Mouse (Mus musculus): ENCODE data around the gene Gpr156. TPM values are rescaled to one million over a fixed set of nuclear protein-coding genes. Genes with fewer than 3 reads are reported as not detected.
A peak's percentile ranks its signal among the peaks of the same experiment; 100 is the strongest.

Gpr156 gene
- 0.02 and 0.03 TPM in 2 replicates for polyA plus RNA-seq (2015; fragmentation: Nextera tagmentation; extraction: Ambion mirVana)

DNA sequence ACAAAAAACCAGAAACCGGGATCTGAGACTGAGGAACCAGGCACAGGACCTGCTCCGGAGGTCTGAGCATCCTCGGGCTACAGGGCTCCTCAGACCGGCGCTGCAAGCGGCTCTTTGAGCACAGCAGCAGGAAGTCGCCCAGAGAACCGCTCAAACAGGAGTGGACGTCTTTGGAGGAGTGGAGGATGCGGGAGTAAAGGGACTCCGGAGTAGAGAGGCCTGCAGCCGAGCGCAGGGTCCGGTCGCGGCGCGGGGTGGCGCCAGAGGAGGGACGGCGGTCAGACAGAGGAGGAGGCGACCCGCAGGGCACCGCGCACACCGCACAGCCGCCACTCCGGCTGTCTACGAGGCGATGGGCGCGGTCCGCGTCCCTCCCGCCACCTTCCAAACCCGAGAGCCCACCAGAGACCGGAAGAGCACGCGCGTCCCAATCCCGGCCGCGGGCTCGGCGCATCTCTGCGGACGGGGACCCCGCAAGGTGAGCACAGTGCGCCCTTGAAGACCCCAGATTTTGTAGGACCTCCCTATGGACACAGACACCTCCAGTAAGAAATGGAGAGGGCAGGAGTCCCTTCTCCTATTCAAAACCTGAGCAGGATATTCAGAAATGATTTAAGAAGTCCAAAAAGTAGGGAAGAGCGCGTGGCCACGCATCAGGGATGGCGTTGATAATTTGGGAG, at the start of gene Gpr156:
Gene Gpr156 (plus strand): TSS at position 359 of the 680 bp plus-strand sequence.
- ATAC-seq (ENCODE audit: low read depth), result no peak
- no peaks in the 10 kb centered on the region for H3K9me3 ChIP-seq (replicated peaks)
- no peak within 1 kb of the TSS for H3K9ac ChIP-seq
- DNase-seq, result no peak
- peaks cover 40% of the 10 kb centered on the region for H3K27me3 ChIP-seq
- H3K4me1 ChIP-seq (replicated peaks), result no peaks in the 10 kb centered on the region
- peak within 1 kb of the TSS; percentile 57 for H3K4me2 ChIP-seq
- no peaks in the 10 kb centered on the region for H3K36me3 ChIP-seq
- 3% methylated on average over 42 of the region's 53 CpGs for WGBS (ENCODE audit: insufficient replicate concordance)
- H3K4me3 ChIP-seq (replicated peaks), result peak within 1 kb of the TSS; percentile 40
- no peak within 1 kb of the TSS for H3K27ac ChIP-seq

DNA sequence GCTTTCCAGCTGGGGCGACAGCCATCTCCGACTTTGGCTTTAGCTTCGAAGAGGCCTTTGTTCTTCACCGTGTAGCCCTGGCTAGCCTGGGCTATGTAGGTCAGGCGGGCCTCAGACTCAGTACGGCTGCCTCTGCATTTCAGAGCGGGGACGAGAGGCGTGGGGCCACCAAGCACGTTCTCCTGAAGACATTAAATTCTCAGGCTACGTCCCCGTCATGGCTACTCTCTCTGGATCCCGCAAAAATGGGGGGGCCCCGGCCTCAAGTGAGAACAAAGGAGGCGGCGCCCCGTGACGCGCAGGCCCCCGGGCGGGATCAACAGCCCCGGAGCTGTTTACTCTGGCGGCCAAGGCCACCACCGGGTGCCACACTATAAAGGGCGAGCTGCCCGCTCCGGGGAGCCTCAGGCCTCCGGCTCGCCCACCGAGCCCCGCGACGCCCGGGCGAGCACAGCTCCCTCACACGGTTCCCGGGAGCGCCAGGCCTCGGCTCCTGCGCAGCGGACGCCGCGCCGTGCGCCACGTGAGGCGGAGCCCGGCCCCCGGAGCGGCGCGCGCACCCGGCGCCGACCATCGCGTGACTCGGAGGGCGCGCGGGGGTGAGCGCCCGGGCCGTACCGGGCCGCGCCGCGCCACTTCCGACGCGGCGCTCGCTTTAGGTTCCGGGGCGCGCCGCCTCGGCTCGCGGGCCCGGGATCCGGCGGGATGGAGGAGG, 48.3 kb upstream of the Gpr156 start, which contains the start of gene Lrrc58:
Gene Lrrc58 (plus strand): TSS at position 599 of the 715 bp plus-strand sequence.
- ATAC-seq (ENCODE audit: low read depth), result peak; percentile 87
- 2% methylated on average over 58 of the region's 86 CpGs for WGBS (ENCODE audit: insufficient replicate concordance)

DNA sequence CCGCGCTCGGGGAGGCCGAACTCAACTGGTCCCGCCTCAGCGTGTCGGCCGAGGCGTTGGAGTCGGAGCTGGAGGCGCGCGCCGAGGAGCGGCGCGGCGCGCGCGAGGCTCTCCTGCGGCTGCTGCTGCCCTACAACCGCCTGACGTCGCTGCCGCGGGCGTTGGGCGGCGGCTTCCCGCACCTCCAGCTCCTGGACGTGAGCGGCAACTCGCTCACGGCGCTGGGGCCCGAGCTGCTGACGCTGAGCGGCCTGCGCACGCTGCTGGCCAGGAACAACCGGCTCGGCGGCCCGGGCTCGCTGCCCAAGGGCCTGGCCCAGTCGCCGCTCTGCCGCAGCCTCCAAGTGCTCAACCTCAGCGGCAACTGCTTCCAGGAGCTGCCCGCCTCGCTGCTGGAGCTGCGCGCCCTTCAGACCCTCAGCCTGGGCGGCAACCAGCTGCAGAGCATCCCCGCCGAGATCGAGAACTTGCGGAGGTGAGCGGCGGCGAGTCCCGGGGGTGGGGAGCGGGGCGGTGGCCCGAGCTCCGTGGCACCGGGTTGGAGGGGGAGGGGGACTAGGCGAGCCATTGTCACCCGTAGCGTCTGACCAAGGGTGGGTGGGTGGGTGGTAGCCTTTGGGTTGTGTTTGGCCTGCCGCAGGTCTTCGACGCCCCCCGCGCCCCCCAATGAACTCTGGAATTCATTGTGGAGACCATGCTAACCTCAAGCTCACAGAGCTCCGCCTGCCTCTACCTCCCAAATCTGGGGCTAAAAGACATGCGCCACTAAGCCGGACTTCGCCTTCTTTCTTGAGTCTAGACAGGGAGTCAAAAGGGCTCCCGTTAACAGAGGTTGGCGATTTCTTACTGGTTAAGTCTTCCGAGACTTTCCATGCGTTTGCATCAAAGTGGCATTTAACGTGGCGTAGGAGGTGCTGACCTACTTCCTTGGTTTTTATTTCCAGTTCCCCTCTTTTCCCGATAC, 47.5 kb upstream of the Gpr156 start:
- peak overlapping the region; percentile 88 for H3K27ac ChIP-seq
- under 1% methylated on average over 87 of the region's 87 CpGs for WGBS (ENCODE audit: insufficient replicate concordance)
- peak overlapping the region; percentile 88 for H3K4me2 ChIP-seq
- H3K4me3 ChIP-seq (replicated peaks), result peak overlapping the region; percentile 87
- H3K9ac ChIP-seq, result peak overlapping the region; percentile 90
- peaks cover 32% of the 10 kb centered on the region for H3K4me1 ChIP-seq (replicated peaks)
- H3K27me3 ChIP-seq, result no peaks in the 10 kb centered on the region
- peaks cover 2% of the 10 kb centered on the region; the same call in 1 of the 2 replicates for H3K36me3 ChIP-seq
- H3K9me3 ChIP-seq (replicated peaks), result no peaks in the 10 kb centered on the region
- peak; percentile 38 for DNase-seq
- peak; percentile 65 for ATAC-seq (ENCODE audit: low read depth)

More for the DNA sequence above, 48.3 kb upstream of the Gpr156 start, which contains the start of gene Lrrc58:
- Histone ChIP-seq H3K4me2 (peak within 1 kb of the TSS; percentile 88), H3K4me1 (replicated peaks) (peaks cover 32% of the 10 kb centered on the region), H3K4me3 (replicated peaks) (peak within 1 kb of the TSS; percentile 87), H3K36me3 (peaks cover 2% of the 10 kb centered on the region; the same call in 1 of the 2 replicates), H3K9ac (peak within 1 kb of the TSS; percentile 90), H3K27ac (peak within 1 kb of the TSS; percentile 88), H3K27me3 (no peaks in the 10 kb centered on the region), H3K9me3 (replicated peaks) (no peaks in the 10 kb centered on the region)
- DNase-seq, result peak; percentile 64

DNA sequence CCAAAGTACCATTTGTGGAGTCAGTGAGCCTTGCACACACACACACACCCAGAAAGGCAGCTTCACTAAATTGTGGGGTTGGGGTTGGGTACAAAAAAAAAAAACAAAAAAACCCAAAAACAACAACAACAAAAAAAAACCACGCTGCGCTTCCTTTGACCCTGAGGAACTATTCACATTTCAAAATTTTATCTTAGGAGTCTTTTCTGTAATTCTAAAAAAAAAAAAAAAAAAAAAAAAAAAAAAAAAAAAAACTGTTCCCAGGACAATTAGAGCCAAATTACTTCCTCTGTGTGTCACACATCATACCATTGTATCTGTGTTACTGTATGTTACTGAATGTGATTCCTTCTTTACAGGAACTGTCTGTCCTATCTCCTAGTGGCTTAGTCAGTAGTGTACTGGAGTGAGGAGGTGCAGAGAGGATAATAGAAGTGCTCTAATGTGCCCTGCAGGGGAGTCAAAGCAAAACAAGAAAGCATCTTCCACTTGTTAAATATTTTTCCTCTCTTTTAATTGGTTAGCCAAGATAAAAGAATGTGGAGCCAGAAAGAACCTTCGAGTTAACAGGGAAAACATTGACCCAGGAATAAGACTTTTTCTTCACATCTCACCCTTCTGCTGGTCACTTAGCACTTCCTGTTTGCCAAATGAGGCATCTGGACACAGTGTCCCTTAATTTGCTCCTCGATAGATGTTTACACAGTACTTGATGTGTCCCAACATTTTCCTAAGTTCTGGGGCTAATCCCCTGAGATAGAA, 46.6 kb upstream of the Gpr156 start:
- 20% methylated on average over 4 of the region's 4 CpGs for WGBS (ENCODE audit: insufficient replicate concordance)
- H3K4me2 ChIP-seq, result peak overlapping the region; percentile 88
- H3K36me3 ChIP-seq, result peaks cover 2% of the 10 kb centered on the region; the same call in 1 of the 2 replicates
- DNase-seq (no peak), ATAC-seq (ENCODE audit: low read depth) (no peak)
- peak overlapping the region; percentile 87 for H3K4me3 ChIP-seq (replicated peaks)
- H3K9ac ChIP-seq, result peak overlapping the region; percentile 90
- H3K27me3 ChIP-seq, result no peaks in the 10 kb centered on the region
- peak overlapping the region; percentile 88 for H3K27ac ChIP-seq
- H3K9me3 ChIP-seq (replicated peaks), result no peaks in the 10 kb centered on the region
- peaks cover 32% of the 10 kb centered on the region for H3K4me1 ChIP-seq (replicated peaks)

- ATAC-seq (ENCODE audit: low read depth) (no peak), DNase-seq (no peak)
- 65% methylated on average over 4 of the region's 4 CpGs for WGBS (ENCODE audit: insufficient replicate concordance)
- Histone ChIP-seq H3K4me2 (peak overlapping the region; percentile 88; the same call in 1 of the 2 replicates), H3K9ac (no peak overlapping the region), H3K27me3 (no peaks in the 10 kb centered on the region), H3K36me3 (peaks cover 2% of the 10 kb centered on the region; the same call in 1 of the 2 replicates), H3K4me3 (replicated peaks) (no peak overlapping the region), H3K4me1 (replicated peaks) (peaks cover 32% of the 10 kb centered on the region), H3K9me3 (replicated peaks) (no peaks in the 10 kb centered on the region), H3K27ac (no peak overlapping the region)
These were observed 45.1 kb upstream of the Gpr156 start for GRCm38 (mm10) chr16:37871112-37871715.

GRCm38 (mm10) chr16:37874501-37875235, 41.6 kb upstream of the Gpr156 start:
- Histone ChIP-seq H3K4me1 (replicated peaks) (peaks cover 29% of the 10 kb centered on the region), H3K36me3 (peaks cover 28% of the 10 kb centered on the region), H3K9ac (no peak overlapping the region), H3K27ac (no peak overlapping the region), H3K9me3 (replicated peaks) (no peaks in the 10 kb centered on the region), H3K4me3 (replicated peaks) (no peak overlapping the region), H3K27me3 (no peaks in the 10 kb centered on the region), H3K4me2 (no peak overlapping the region)
- 69% methylated on average over 4 of the region's 4 CpGs for WGBS (ENCODE audit: insufficient replicate concordance)
- ATAC-seq (ENCODE audit: low read depth) (no peak), DNase-seq (no peak)

DNA sequence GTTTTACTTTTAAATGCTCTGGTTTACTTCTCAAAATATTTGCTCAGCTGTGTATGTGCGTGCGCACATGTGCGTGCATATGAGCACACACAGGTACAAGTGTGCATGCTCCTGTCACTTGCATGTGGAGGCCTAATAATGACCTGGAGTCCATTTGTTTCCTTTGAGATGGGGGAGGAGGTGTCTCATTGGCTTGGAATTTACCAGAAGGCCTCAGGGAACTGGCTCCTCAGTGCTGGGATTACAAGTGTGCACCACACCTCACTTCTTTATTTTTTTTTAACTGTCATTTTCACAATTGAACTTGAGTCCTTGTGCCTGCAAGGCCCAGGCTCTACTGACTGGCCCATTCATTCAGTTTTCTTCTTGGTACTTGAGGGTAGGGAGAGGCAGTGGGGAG, 38.9 kb upstream of the Gpr156 start:
- Histone ChIP-seq H3K36me3 (peaks cover 38% of the 10 kb centered on the region), H3K9ac (no peak overlapping the region), H3K27ac (no peak overlapping the region), H3K9me3 (replicated peaks) (no peaks in the 10 kb centered on the region), H3K4me1 (replicated peaks) (peaks cover 19% of the 10 kb centered on the region), H3K4me3 (replicated peaks) (no peak overlapping the region), H3K27me3 (no peaks in the 10 kb centered on the region), H3K4me2 (no peak overlapping the region)
- 89% methylated on average over 3 of the region's 3 CpGs for WGBS (ENCODE audit: insufficient replicate concordance)
- DNase-seq, result no peak
- no peak for ATAC-seq (ENCODE audit: low read depth)

GRCm38 (mm10) chr16:37878951-37879505, 37.3 kb upstream of the Gpr156 start:
- no peak for DNase-seq
- Histone ChIP-seq H3K9ac (no peak overlapping the region), H3K36me3 (peaks cover 51% of the 10 kb centered on the region), H3K4me3 (replicated peaks) (no peak overlapping the region), H3K9me3 (replicated peaks) (no peaks in the 10 kb centered on the region), H3K4me1 (replicated peaks) (peaks cover 19% of the 10 kb centered on the region), H3K27me3 (no peaks in the 10 kb centered on the region), H3K4me2 (no peak overlapping the region), H3K27ac (no peak overlapping the region)
- WGBS (ENCODE audit: insufficient replicate concordance), result 78% methylated on average over 7 of the region's 7 CpGs
- no peak for ATAC-seq (ENCODE audit: low read depth)

GRCm38 (mm10) chr16:37879750-37880419, 36.4 kb upstream of the Gpr156 start:
- no peaks in the 10 kb centered on the region for H3K27me3 ChIP-seq
- DNase-seq, result no peak
- H3K4me1 ChIP-seq (replicated peaks), result peaks cover 19% of the 10 kb centered on the region
- H3K27ac ChIP-seq, result peak overlapping the region; percentile 32
- H3K9me3 ChIP-seq (replicated peaks), result no peaks in the 10 kb centered on the region
- ATAC-seq (ENCODE audit: low read depth), result peak; percentile 68
- peaks cover 51% of the 10 kb centered on the region for H3K36me3 ChIP-seq
- H3K9ac ChIP-seq, result no peak overlapping the region
- H3K4me2 ChIP-seq, result no peak overlapping the region
- WGBS (ENCODE audit: insufficient replicate concordance), result 67% methylated on average over 4 of the region's 4 CpGs
- H3K4me3 ChIP-seq (replicated peaks), result no peak overlapping the region

All from liver, embryonic 13.5 days (tissue).